Mouse (Mus musculus) stomach, embryonic 16.5 days (tissue): ENCODE results near the gene Psd. TPM values are rescaled to one million over a fixed set of nuclear protein-coding genes. Genes with fewer than 3 reads are reported as not detected.

Source experiments
- ATAC-seq: fragments of 200-750 bp; cut with Nextera tagmentation; 2 replicates; pipeline ENCODE4 v1.8.0; 2017; ENCODE audit warnings: moderate number of reproducible peaks, moderate TSS enrichment; ENCODE audit not compliant: insufficient read depth, low FRiP score
- H3K27ac ChIP-seq: fragments of 300-500 bp; sonication (generic); 2 replicates; pipeline ENCODE4 v1.5.1; 2014; ENCODE audit warnings: low read length
- H3K27me3 ChIP-seq: fragments of 300-500 bp; sonication (generic); 2 replicates; pipeline ENCODE4 v1.6.1; 2014; ENCODE audit warnings: low read length, control low read depth, mixed read lengths; ENCODE audit not compliant: control insufficient read depth, insufficient read depth
- H3K36me3 ChIP-seq: fragments of 300-500 bp; sonication (generic); 2 replicates; pipeline ENCODE4 v1.6.1; 2014; ENCODE audit warnings: low read length; ENCODE audit not compliant: control insufficient read depth, insufficient read depth
- H3K4me1 ChIP-seq: fragments of 300-500 bp; sonication (generic); 2 replicates; pipeline ENCODE4 v1.6.1; 2014; ENCODE audit warnings: low read length, control low read depth, mixed read lengths; ENCODE audit not compliant: control insufficient read depth, insufficient read depth
- H3K4me2 ChIP-seq: fragments of 300-500 bp; sonication (generic); 2 replicates; pipeline ENCODE4 v1.6.1; 2014; ENCODE audit warnings: low read depth, low read length, mixed read lengths
- H3K4me3 ChIP-seq: fragments of 300-500 bp; sonication (generic); replicated peaks from 2 replicates; pipeline ENCODE4 v1.5.1; 2014; ENCODE audit warnings: mild to moderate bottlenecking, low read length
- H3K9ac ChIP-seq: fragments of 300-500 bp; sonication (generic); 2 replicates; pipeline ENCODE4 v1.6.1; 2014; ENCODE audit warnings: low read length
- H3K9me3 ChIP-seq: fragments of 300-500 bp; sonication (generic); replicated peaks from 2 replicates; pipeline ENCODE4 v1.6.1; 2016; ENCODE audit warnings: low read length, control low read depth; ENCODE audit not compliant: control insufficient read depth
- WGBS: fragments of 180-500 bp; shearing (Covaris S2); extraction: QIAGEN DNeasy Blood & Tissue Kit; methylation state at CpG from one replicate; pipeline ENCODE4 v1.1.7; 2014; 5-methylcytosine and 5-hydroxymethylcytosine counted together
- polyA plus RNA-seq: library from polyadenylated mRNA; unstranded; fragments of >200 nt; fragmentation: Nextera tagmentation; extraction: Ambion mirVana; gene quantifications from 2 replicates; pipeline ENCODE4 v1.2.1, GENCODE M21; 2015

Gene Psd
- polyA plus RNA-seq: 22.1 and 23.0 TPM in 2 replicates

- H3K27ac ChIP-seq: peak within 1 kb of the TSS; percentile 84
- peak within 1 kb of the TSS; percentile 58 for H3K4me3 ChIP-seq
- peak within 1 kb of the TSS; percentile 76 for H3K9ac ChIP-seq
- peaks cover 33% of the 10 kb centered on the region for H3K4me1 ChIP-seq
- H3K4me2 ChIP-seq: peak within 1 kb of the TSS; percentile 100
- under 1% methylated on average over 35 of the region's 35 CpGs for WGBS
- H3K27me3 ChIP-seq: peaks cover 22% of the 10 kb centered on the region
- H3K9me3 ChIP-seq: no peaks in the 10 kb centered on the region
- no peak for ATAC-seq
- H3K36me3 ChIP-seq: 0 out of 2 replicates have a peak, but pooled peaks cover 5% of the 10 kb centered on the region
These were observed at the start of gene Psd for GRCm38 (mm10) chr19:46326756-46327305. Gene Psd, minus strand, starts transcription at chr19:46327156.

- Histone ChIP-seq H3K4me1 (no peaks in the 10 kb centered on the region), H3K4me2 (no peak overlapping the region), H3K9me3 (no peaks in the 10 kb centered on the region), H3K27me3 (no peaks in the 10 kb centered on the region), H3K4me3 (no peak overlapping the region), H3K9ac (no peak overlapping the region), H3K36me3 (peaks cover 25% of the 10 kb centered on the region), H3K27ac (no peak overlapping the region)
- no peak for ATAC-seq
- WGBS: 27% methylated on average over 4 of the region's 4 CpGs
These were observed 48.9 kb upstream of the Psd start for GRCm38 (mm10) chr19:46375891-46376290.

GRCm38 (mm10) chr19:46375489-46375888, 48.5 kb upstream of the Psd start:
- WGBS: 62% methylated on average over 5 of the region's 5 CpGs
- H3K4me1 ChIP-seq: no peaks in the 10 kb centered on the region
- H3K4me2 ChIP-seq: no peak overlapping the region
- no peaks in the 10 kb centered on the region for H3K27me3 ChIP-seq
- H3K27ac ChIP-seq: no peak overlapping the region
- ATAC-seq: no peak
- H3K36me3 ChIP-seq: peaks cover 25% of the 10 kb centered on the region
- H3K4me3 ChIP-seq: no peak overlapping the region
- no peaks in the 10 kb centered on the region for H3K9me3 ChIP-seq
- H3K9ac ChIP-seq: no peak overlapping the region

- WGBS: 50% methylated on average over 21 of the region's 21 CpGs
- ATAC-seq: 0 out of 2 replicates have a peak, but pooled peaks have one; percentile 2
These were observed 47.6 kb upstream of the Psd start for GRCm38 (mm10) chr19:46374477-46375088.

GRCm38 (mm10) chr19:46369204-46369603, 42.2 kb upstream of the Psd start:
- no peaks in the 10 kb centered on the region for H3K27me3 ChIP-seq
- no peaks in the 10 kb centered on the region for H3K9me3 ChIP-seq
- 17% methylated on average over 4 of the region's 4 CpGs for WGBS
- no peak overlapping the region for H3K4me2 ChIP-seq
- no peaks in the 10 kb centered on the region for H3K4me1 ChIP-seq
- ATAC-seq: peak; percentile 80; the same call in 1 of the 2 replicates
- no peak overlapping the region for H3K27ac ChIP-seq
- H3K4me3 ChIP-seq: no peak overlapping the region
- no peak overlapping the region for H3K9ac ChIP-seq
- no peaks in the 10 kb centered on the region for H3K36me3 ChIP-seq

More at GRCm38 (mm10) chr19:46374477-46375088, 47.6 kb upstream of the Psd start:
- Histone ChIP-seq H3K9ac (no peak overlapping the region), H3K27ac (no peak overlapping the region), H3K36me3 (peaks cover 17% of the 10 kb centered on the region), H3K4me3 (no peak overlapping the region), H3K4me1 (no peaks in the 10 kb centered on the region), H3K4me2 (no peak overlapping the region), H3K27me3 (no peaks in the 10 kb centered on the region), H3K9me3 (no peaks in the 10 kb centered on the region)

- no peaks in the 10 kb centered on the region for H3K4me1 ChIP-seq
- no peaks in the 10 kb centered on the region for H3K27me3 ChIP-seq
- no peak overlapping the region for H3K9ac ChIP-seq
- no peaks in the 10 kb centered on the region for H3K9me3 ChIP-seq
- no peak overlapping the region for H3K4me2 ChIP-seq
- no peak for ATAC-seq
- H3K36me3 ChIP-seq: no peaks in the 10 kb centered on the region
- H3K27ac ChIP-seq: no peak overlapping the region
- no peak overlapping the region for H3K4me3 ChIP-seq
- WGBS: 84% methylated on average over 23 of the region's 23 CpGs
These were observed 41.0 kb upstream of the Psd start for GRCm38 (mm10) chr19:46367798-46368590.

GRCm38 (mm10) chr19:46363294-46364009, 36.5 kb upstream of the Psd start:
- H3K27me3 ChIP-seq: no peaks in the 10 kb centered on the region
- no peaks in the 10 kb centered on the region for H3K36me3 ChIP-seq
- ATAC-seq: no peak
- H3K9ac ChIP-seq: no peak overlapping the region
- H3K9me3 ChIP-seq: no peaks in the 10 kb centered on the region
- no peak overlapping the region for H3K4me2 ChIP-seq
- H3K4me1 ChIP-seq: no peaks in the 10 kb centered on the region
- no peak overlapping the region for H3K27ac ChIP-seq
- WGBS: 70% methylated on average over 11 of the region's 11 CpGs
- H3K4me3 ChIP-seq: no peak overlapping the region

- Histone ChIP-seq H3K36me3 (no peaks in the 10 kb centered on the region), H3K27ac (no peak overlapping the region), H3K27me3 (no peaks in the 10 kb centered on the region), H3K9ac (no peak overlapping the region), H3K4me3 (no peak overlapping the region), H3K4me1 (no peaks in the 10 kb centered on the region), H3K9me3 (no peaks in the 10 kb centered on the region), H3K4me2 (no peak overlapping the region)
- ATAC-seq: no peak
- 85% methylated on average over 8 of the region's 8 CpGs for WGBS
These were observed 35.1 kb upstream of the Psd start for GRCm38 (mm10) chr19:46362104-46362503.
